Mouse (Mus musculus) hindbrain, embryonic 16.5 days (tissue): ENCODE measurements at regions not wholly inside any gene's neighbourhood (a gene's known extent, or its start where the extent isn't known, plus 50 kb on each side); places are given as distances from the start of the nearest gene placed in this dataset.

Experiments used
- ATAC-seq: fragments of 200-750 bp; cut with Nextera tagmentation; 2 replicates; pipeline ENCODE4 v1.8.0; 2017; ENCODE audit warnings: moderate TSS enrichment, moderate library complexity
- H3K27ac ChIP-seq: fragments of 300-500 bp; sonication (generic); 2 replicates; pipeline ENCODE4 v1.5.1; 2014; ENCODE audit warnings: low read depth, mild to moderate bottlenecking, control low read depth, low read length, moderate library complexity
- H3K27me3 ChIP-seq: fragments of 300-500 bp; sonication (generic); replicated peaks from 2 replicates; pipeline ENCODE4 v1.6.1; 2014; ENCODE audit warnings: low read length; ENCODE audit not compliant: control insufficient read depth, insufficient read depth
- H3K36me3 ChIP-seq: fragments of 300-500 bp; sonication (generic); 2 replicates; pipeline ENCODE4 v1.6.1; 2014; ENCODE audit warnings: mild to moderate bottlenecking, low read length, moderate library complexity, mixed read lengths; ENCODE audit not compliant: control insufficient read depth, insufficient read depth
- H3K4me1 ChIP-seq: fragments of 300-500 bp; sonication (generic); 2 replicates; pipeline ENCODE4 v1.6.1; 2014; ENCODE audit warnings: low read depth, low read length; ENCODE audit not compliant: control insufficient read depth, insufficient read depth
- H3K4me2 ChIP-seq: fragments of 300-500 bp; sonication (generic); 2 replicates; pipeline ENCODE4 v1.6.1; 2014; ENCODE audit warnings: mild to moderate bottlenecking, low read length, control low read depth, moderate library complexity
- H3K4me3 ChIP-seq: fragments of 300-500 bp; sonication (generic); 2 replicates; pipeline ENCODE4 v1.5.1; 2014; ENCODE audit warnings: mild to moderate bottlenecking, low read length, control low read depth, moderate library complexity
- H3K9ac ChIP-seq: fragments of 300-500 bp; sonication (generic); 2 replicates; pipeline ENCODE4 v1.6.1; 2014; ENCODE audit warnings: low read depth, mild to moderate bottlenecking, control low read depth, low read length, moderate library complexity
- H3K9me3 ChIP-seq: fragments of 300-500 bp; sonication (generic); 2 replicates; pipeline ENCODE4 v1.6.1; 2014; ENCODE audit warnings: mild to moderate bottlenecking, low read length, moderate library complexity; ENCODE audit not compliant: control insufficient read depth
- WGBS: fragments of 180-500 bp; shearing (Covaris S2); extraction: QIAGEN DNeasy Blood & Tissue Kit; methylation state at CpG from one replicate; pipeline ENCODE4 v1.1.7; 2014; 5-methylcytosine and 5-hydroxymethylcytosine counted together

DNA sequence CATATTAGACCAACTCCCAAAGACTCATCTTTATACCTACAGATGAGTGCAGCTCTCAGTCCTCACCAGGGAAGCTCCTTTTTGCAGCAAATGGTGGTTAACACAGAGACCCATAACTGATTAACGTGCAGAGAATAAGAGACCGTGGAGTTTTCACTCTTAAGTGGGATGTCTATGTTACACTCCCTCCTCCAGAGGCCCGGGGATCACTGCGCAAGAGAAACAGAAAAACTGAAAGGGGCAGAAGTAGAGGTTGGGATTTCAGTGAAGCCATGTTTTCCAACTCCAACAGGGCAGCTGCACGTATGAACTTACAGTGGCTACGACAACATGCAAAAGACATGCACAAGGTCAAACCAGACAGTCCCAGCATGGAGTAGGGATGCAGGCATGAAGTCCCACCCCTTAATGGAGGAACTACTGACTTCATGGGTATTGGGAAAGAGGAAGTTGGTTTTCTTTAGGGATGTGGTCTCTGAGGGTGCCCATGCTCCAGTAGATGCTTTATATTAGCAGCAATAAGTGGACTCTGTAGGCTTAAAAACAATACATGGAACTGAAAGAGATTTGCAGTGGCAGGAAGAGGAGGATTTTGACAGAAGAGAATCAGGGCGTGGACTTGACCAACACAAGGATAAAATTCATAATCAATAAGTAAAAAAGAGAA lies 80.8 kb upstream of the Rai14 start:
- Histone ChIP-seq H3K36me3 (no peaks in the 10 kb centered on the region), H3K9ac (no peak overlapping the region), H3K4me1 (no peaks in the 10 kb centered on the region), H3K9me3 (no peaks in the 10 kb centered on the region; the same call in 1 of the 2 replicates), H3K27me3 (no peaks in the 10 kb centered on the region), H3K4me2 (no peak overlapping the region), H3K27ac (no peak overlapping the region), H3K4me3 (no peak overlapping the region)
- ATAC-seq: no peak
- 94% methylated on average over 7 of the region's 7 CpGs for WGBS

DNA sequence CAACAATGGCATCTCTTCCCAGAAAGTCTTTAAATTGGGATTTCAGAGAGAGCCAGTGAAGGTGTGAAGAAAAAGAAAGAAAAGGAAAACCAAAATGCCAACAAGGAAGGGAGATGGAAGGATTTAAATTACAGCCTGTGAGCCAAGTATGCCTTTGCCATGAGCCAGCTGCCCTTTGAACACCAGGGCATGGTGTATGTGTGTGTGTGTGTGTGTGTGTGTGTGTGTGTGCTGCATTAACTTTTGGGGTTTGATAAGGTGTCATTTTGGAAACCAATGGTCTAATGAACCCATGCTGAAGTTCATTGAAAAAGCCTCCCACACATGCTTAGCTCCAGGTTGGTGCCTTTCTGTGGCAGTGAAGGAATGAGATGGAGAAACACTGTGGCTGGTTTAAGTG lies 85.2 kb upstream of the Rai14 start:
- Histone ChIP-seq H3K4me3 (no peak overlapping the region), H3K27me3 (no peaks in the 10 kb centered on the region), H3K9me3 (no peaks in the 10 kb centered on the region), H3K4me2 (no peak overlapping the region), H3K36me3 (no peaks in the 10 kb centered on the region), H3K27ac (no peak overlapping the region), H3K9ac (no peak overlapping the region), H3K4me1 (no peaks in the 10 kb centered on the region)
- no peak for ATAC-seq

DNA sequence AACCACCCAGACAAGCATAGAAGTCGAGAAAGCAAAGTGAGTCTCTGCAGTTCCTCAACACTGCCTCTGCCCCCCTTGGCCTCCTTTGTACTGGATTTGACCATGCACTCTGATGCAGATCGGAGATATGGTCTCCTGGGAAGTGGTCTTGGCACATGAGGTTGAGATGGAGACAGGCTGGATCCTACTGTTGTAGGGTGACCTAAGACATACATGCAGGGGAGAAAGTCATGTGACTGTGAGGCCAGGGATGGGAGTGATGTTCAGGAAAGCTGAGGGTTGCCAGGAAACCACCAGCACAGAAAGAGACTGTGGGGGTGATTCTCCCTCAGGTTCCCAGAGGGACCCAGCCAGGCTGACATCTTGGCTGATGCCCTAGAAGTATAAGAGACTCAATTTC lies 99.8 kb upstream of the Rai14 start:
- Histone ChIP-seq H3K4me2 (no peak overlapping the region), H3K4me3 (no peak overlapping the region), H3K9ac (no peak overlapping the region), H3K27me3 (no peaks in the 10 kb centered on the region), H3K9me3 (no peaks in the 10 kb centered on the region), H3K36me3 (no peaks in the 10 kb centered on the region), H3K4me1 (no peaks in the 10 kb centered on the region), H3K27ac (no peak overlapping the region)
- 68% methylated on average over 2 of the region's 2 CpGs for WGBS
- no peak for ATAC-seq

DNA sequence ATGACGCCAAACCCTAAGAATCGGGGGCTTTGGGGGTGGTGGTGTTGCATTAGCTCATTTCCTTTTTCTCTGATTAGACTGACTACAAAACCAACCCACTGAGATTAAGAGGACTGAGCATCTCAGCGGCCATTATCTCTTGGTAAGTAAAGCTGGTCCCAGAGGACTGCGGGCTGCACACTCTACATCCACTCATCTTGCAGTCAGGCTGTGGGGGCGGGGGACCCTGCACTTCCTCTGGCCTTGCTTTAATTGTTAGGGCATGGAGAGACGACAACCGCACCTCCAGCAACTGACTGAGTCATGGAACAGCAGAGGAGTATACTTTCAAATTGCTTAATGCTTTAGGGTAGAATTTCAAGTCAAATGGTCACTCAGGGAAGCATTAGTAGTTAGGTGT lies 100.3 kb upstream of the Rai14 start:
- H3K36me3 ChIP-seq: no peaks in the 10 kb centered on the region
- ATAC-seq: no peak
- H3K4me1 ChIP-seq: no peaks in the 10 kb centered on the region
- 77% methylated on average over 7 of the region's 7 CpGs for WGBS
- no peaks in the 10 kb centered on the region for H3K9me3 ChIP-seq
- no peak overlapping the region for H3K27ac ChIP-seq
- no peak overlapping the region for H3K4me2 ChIP-seq
- no peak overlapping the region for H3K4me3 ChIP-seq
- no peaks in the 10 kb centered on the region for H3K27me3 ChIP-seq
- H3K9ac ChIP-seq: no peak overlapping the region

DNA sequence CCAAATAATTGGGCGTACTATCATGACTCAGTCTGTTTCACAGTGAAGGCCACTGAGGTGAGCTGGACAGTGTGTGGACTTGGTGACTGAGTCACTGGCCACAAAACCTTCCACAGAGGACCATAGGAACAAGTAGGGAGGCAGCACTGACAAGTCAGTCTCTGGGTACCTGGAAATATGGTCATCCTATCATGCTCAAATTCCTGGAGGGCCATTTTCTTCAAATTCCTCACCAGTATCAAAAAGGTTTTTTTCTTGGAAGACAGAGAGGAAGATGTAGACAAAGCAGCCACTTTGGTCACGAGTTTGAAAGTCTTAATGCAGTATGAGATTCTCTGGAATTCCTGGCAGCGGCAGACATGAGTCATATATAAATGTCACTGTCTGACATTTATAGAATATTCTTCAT lies 101.8 kb upstream of the Rai14 start:
- 84% methylated on average over 3 of the region's 3 CpGs for WGBS
- no peak overlapping the region for H3K9ac ChIP-seq
- H3K4me1 ChIP-seq: no peaks in the 10 kb centered on the region
- H3K4me2 ChIP-seq: no peak overlapping the region
- H3K36me3 ChIP-seq: no peaks in the 10 kb centered on the region
- H3K27me3 ChIP-seq: no peaks in the 10 kb centered on the region
- no peak overlapping the region for H3K4me3 ChIP-seq
- ATAC-seq: no peak
- no peaks in the 10 kb centered on the region for H3K9me3 ChIP-seq
- H3K27ac ChIP-seq: no peak overlapping the region

DNA sequence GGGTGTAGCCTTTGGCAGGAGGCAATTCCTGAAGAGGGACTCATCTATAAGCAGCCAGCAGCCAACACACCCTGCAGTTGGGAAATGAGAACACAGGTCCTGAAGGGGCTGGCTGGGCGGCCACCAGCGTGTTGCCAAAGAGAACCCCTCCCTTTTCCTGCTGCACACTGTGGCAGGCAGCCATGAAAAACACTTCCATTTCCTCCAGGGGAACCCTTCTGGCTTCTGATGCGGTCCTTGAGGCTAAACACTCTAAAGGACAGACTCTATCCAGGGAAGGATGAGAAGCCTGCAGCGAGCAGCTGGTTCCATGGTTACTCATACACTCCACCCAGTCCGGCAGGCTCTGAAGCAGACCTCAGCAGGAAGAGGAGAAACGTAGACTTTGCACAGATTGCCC lies 103.8 kb upstream of the Rai14 start:
- Histone ChIP-seq H3K27ac (no peak overlapping the region), H3K4me3 (no peak overlapping the region), H3K9me3 (no peaks in the 10 kb centered on the region), H3K4me2 (no peak overlapping the region), H3K4me1 (no peaks in the 10 kb centered on the region), H3K36me3 (no peaks in the 10 kb centered on the region), H3K27me3 (no peaks in the 10 kb centered on the region), H3K9ac (no peak overlapping the region)
- 61% methylated on average over 6 of the region's 6 CpGs for WGBS
- peak; percentile 70 for ATAC-seq

DNA sequence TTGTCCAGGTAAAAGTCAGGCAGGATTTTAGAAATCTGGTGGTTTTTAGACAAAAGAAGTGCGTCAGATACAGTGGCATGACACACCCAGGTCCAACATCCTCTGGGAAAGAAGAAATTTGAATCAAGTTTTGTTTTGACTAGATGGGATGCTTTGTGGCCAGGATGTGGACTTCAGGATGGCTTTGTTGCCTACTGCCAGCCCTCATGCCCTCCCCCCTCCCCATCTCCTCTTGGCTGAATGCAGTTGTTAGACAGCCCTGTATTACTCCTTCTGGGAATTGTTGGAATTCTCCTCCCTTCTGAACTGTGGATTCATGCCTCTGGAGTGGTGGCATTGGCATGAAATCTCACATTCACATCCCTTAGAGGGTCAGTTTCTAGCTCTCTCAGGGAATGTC lies 104.3 kb upstream of the Rai14 start:
- ATAC-seq: no peak
- H3K9me3 ChIP-seq: no peaks in the 10 kb centered on the region
- no peak overlapping the region for H3K4me2 ChIP-seq
- no peaks in the 10 kb centered on the region for H3K27me3 ChIP-seq
- no peak overlapping the region for H3K9ac ChIP-seq
- 96% methylated on average over 1 of the region's 1 CpGs for WGBS
- no peak overlapping the region for H3K27ac ChIP-seq
- H3K4me1 ChIP-seq: no peaks in the 10 kb centered on the region
- no peaks in the 10 kb centered on the region for H3K36me3 ChIP-seq
- H3K4me3 ChIP-seq: no peak overlapping the region

DNA sequence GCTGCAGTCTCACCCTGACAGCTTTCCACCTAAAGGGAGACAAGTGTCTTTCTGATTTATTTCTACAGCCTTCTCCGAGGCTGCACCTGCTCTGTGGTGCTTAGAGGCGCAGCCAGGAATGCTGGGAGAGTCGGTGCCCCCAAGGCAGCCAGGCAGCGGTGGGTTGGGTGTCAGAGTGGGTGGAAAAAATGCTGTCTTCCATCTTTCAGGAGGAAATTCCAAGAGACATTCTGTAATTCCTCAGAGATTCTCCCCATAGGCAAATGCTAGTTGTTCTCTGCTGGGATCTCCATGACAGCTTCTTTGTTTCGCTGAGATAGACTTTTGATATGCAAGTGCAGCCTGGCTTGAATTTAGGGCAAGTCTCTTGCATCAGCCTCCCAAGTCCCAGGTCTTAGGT lies 109.5 kb upstream of the Rai14 start:
- no peak overlapping the region for H3K4me2 ChIP-seq
- H3K4me3 ChIP-seq: no peak overlapping the region
- 62% methylated on average over 5 of the region's 5 CpGs for WGBS
- H3K36me3 ChIP-seq: no peaks in the 10 kb centered on the region
- H3K27ac ChIP-seq: no peak overlapping the region
- no peak for ATAC-seq
- H3K4me1 ChIP-seq: no peaks in the 10 kb centered on the region
- H3K9me3 ChIP-seq: no peaks in the 10 kb centered on the region
- H3K27me3 ChIP-seq: no peaks in the 10 kb centered on the region
- H3K9ac ChIP-seq: no peak overlapping the region

DNA sequence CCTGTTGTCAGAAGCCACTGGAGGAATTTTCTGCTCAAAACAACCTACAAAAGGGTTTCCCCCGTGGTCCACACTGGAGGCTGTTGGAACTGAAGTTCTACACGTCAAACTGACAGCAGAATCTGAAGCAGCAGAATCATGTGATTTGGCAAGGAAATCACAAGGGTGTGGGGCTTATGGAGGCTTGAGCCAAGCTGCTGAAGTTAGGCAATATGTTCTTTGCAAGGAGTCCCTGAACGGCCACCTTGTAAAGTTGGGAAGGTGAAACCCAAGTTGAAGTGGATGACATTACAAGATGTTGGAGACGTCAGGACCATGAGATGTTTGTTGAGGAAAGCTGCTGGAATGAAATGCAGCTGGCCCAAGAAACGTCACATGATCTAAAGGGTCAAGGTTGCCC lies 115.2 kb upstream of the Rai14 start:
- no peak overlapping the region for H3K4me2 ChIP-seq
- no peak for ATAC-seq
- no peak overlapping the region for H3K4me3 ChIP-seq
- no peaks in the 10 kb centered on the region for H3K36me3 ChIP-seq
- H3K27ac ChIP-seq: no peak overlapping the region
- no peaks in the 10 kb centered on the region for H3K9me3 ChIP-seq
- H3K4me1 ChIP-seq: no peaks in the 10 kb centered on the region
- H3K9ac ChIP-seq: no peak overlapping the region
- H3K27me3 ChIP-seq: no peaks in the 10 kb centered on the region
- 80% methylated on average over 5 of the region's 5 CpGs for WGBS

DNA sequence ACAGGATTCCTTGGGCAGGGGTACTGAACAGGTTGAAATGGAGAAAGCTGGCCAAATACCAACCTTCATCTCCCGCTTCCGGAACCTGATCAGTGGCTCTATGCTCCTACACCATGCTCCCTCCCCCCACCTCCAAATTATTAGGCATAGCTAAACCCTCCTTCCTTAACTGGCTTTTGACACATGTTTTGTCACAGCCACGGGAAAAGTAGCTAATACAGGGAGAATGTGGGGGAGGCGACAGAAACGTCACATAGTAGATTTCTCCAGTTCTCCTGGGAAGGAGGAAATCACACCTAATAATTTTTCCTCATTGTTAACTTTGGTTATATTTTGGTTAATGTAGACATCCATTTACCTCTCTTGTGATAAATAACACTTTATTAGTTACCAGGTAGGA lies 116.1 kb upstream of the Rai14 start:
- no peak overlapping the region for H3K27ac ChIP-seq
- WGBS: 87% methylated on average over 5 of the region's 5 CpGs

More for the DNA sequence above, 116.1 kb upstream of the Rai14 start:
- no peak for ATAC-seq
- H3K27me3 ChIP-seq: no peaks in the 10 kb centered on the region
- H3K4me2 ChIP-seq: no peak overlapping the region
- no peak overlapping the region for H3K4me3 ChIP-seq
- no peak overlapping the region for H3K9ac ChIP-seq
- no peaks in the 10 kb centered on the region for H3K36me3 ChIP-seq
- H3K4me1 ChIP-seq: no peaks in the 10 kb centered on the region
- no peaks in the 10 kb centered on the region for H3K9me3 ChIP-seq
